Mouse (Mus musculus) heart, embryonic 15.5 days (tissue): Measurements from ENCODE around the gene Il1rl2. TPM values are rescaled to one million over a fixed set of nuclear protein-coding genes. Genes with fewer than 3 reads are reported as not detected.

Experiments
- ATAC-seq: fragments of 200-750 bp; cut with Nextera tagmentation; replicated peaks from 2 replicates; pipeline ENCODE4 v1.8.0; 2017; ENCODE audit warnings: low read depth, moderate TSS enrichment; ENCODE audit not compliant: insufficient number of reproducible peaks, insufficient read depth, low FRiP score
- H3K27ac ChIP-seq: fragments of 300-500 bp; sonication (generic); 2 replicates; pipeline ENCODE4 v1.5.1; 2015; ENCODE audit warnings: mild to moderate bottlenecking, inconsistent platforms
- H3K27me3 ChIP-seq: fragments of 300-500 bp; sonication (generic); 2 replicates; pipeline ENCODE4 v1.6.1; 2015; ENCODE audit warnings: inconsistent platforms
- H3K36me3 ChIP-seq: fragments of 300-500 bp; sonication (generic); 2 replicates; pipeline ENCODE4 v1.6.1; 2015; ENCODE audit warnings: mild to moderate bottlenecking, inconsistent platforms
- H3K4me1 ChIP-seq: fragments of 300-500 bp; sonication (generic); replicated peaks from 2 replicates; pipeline ENCODE4 v1.6.1; 2015; ENCODE audit warnings: inconsistent platforms
- H3K4me2 ChIP-seq: fragments of 300-500 bp; sonication (generic); 2 replicates; pipeline ENCODE4 v1.6.1; 2015; ENCODE audit warnings: inconsistent platforms, mild to moderate bottlenecking, moderate library complexity
- H3K4me3 ChIP-seq: fragments of 300-500 bp; sonication (generic); 2 replicates; pipeline ENCODE4 v1.5.1; 2015; ENCODE audit warnings: mild to moderate bottlenecking, inconsistent platforms
- H3K9ac ChIP-seq: fragments of 300-500 bp; sonication (generic); 2 replicates; pipeline ENCODE4 v1.6.1; 2015; ENCODE audit warnings: mild to moderate bottlenecking, inconsistent platforms
- H3K9me3 ChIP-seq: fragments of 300-500 bp; sonication (generic); replicated peaks from 2 replicates; pipeline ENCODE4 v1.6.1; 2016; ENCODE audit warnings: inconsistent platforms
- WGBS: fragments of 180-500 bp; shearing (Covaris S2); methylation state at CpG from one replicate; pipeline ENCODE4 v1.1.7; 2015; ENCODE audit warnings: mixed read lengths; 5-methylcytosine and 5-hydroxymethylcytosine counted together
- polyA plus RNA-seq: library from polyadenylated mRNA; unstranded; fragments of >200 nt; fragmentation: Nextera tagmentation; extraction: Ambion mirVana; gene quantifications from 2 replicates; pipeline ENCODE4 v1.2.1, GENCODE M21; 2015

The Il1rl2 gene
- polyA plus RNA-seq, 1 experiment from 2014 or later = 4.4 TPM

GRCm38 (mm10) chr1:40324955-40325702, 719 bp downstream of the Il1rl2 start:
- H3K9ac ChIP-seq = peak overlapping the region; percentile 53
- H3K36me3 ChIP-seq = no peaks in the 10 kb centered on the region
- peak overlapping the region; percentile 81 for H3K4me2 ChIP-seq
- H3K27ac ChIP-seq = no peak overlapping the region
- no peaks in the 10 kb centered on the region for H3K9me3 ChIP-seq
- peaks cover 16% of the 10 kb centered on the region for H3K27me3 ChIP-seq
- ATAC-seq = no peak; the same call in 1 of the 2 replicates
- H3K4me1 ChIP-seq = peaks cover 9% of the 10 kb centered on the region
- H3K4me3 ChIP-seq = peak overlapping the region; percentile 49
- 8% methylated on average over 22 of the region's 22 CpGs for WGBS

- WGBS = 5% methylated on average over 29 of the region's 29 CpGs
- no peaks in the 10 kb centered on the region for H3K9me3 ChIP-seq
- H3K27ac ChIP-seq = no peak overlapping the region
- H3K4me3 ChIP-seq = peak overlapping the region; percentile 49
- no peaks in the 10 kb centered on the region for H3K36me3 ChIP-seq
- H3K4me2 ChIP-seq = peak overlapping the region; percentile 81
- peak overlapping the region; percentile 53 for H3K9ac ChIP-seq
- H3K27me3 ChIP-seq = peaks cover 16% of the 10 kb centered on the region
- peaks cover 8% of the 10 kb centered on the region for H3K4me1 ChIP-seq
- no peak for ATAC-seq
Measured at GRCm38 (mm10) chr1:40325711-40326327, 1.4 kb downstream of the Il1rl2 start.

- H3K36me3 ChIP-seq = no peaks in the 10 kb centered on the region
- 77% methylated on average over 3 of the region's 3 CpGs for WGBS
- H3K27me3 ChIP-seq = peaks cover 16% of the 10 kb centered on the region
- ATAC-seq = no peak
- H3K9me3 ChIP-seq = no peaks in the 10 kb centered on the region
- no peak overlapping the region for H3K9ac ChIP-seq
- peaks cover 8% of the 10 kb centered on the region for H3K4me1 ChIP-seq
- no peak overlapping the region for H3K4me3 ChIP-seq
- H3K27ac ChIP-seq = no peak overlapping the region
- H3K4me2 ChIP-seq = no peak overlapping the region
Measured at GRCm38 (mm10) chr1:40327604-40328003, 3.2 kb downstream of the Il1rl2 start.

- H3K9me3 ChIP-seq = no peaks in the 10 kb centered on the region
- H3K36me3 ChIP-seq = no peaks in the 10 kb centered on the region
- no peak overlapping the region for H3K27ac ChIP-seq
- peaks cover 16% of the 10 kb centered on the region for H3K27me3 ChIP-seq
- WGBS = 74% methylated on average over 1 of the region's 1 CpGs
- no peak overlapping the region for H3K4me3 ChIP-seq
- peaks cover 8% of the 10 kb centered on the region for H3K4me1 ChIP-seq
- no peak overlapping the region for H3K4me2 ChIP-seq
- H3K9ac ChIP-seq = no peak overlapping the region
- no peak for ATAC-seq
Measured at GRCm38 (mm10) chr1:40329526-40329925, 5.1 kb downstream of the Il1rl2 start.

GRCm38 (mm10) chr1:40330181-40330580, 5.8 kb downstream of the Il1rl2 start:
- H3K4me1 ChIP-seq = peaks cover 8% of the 10 kb centered on the region
- H3K27me3 ChIP-seq = peaks cover 16% of the 10 kb centered on the region
- H3K4me2 ChIP-seq = no peak overlapping the region
- no peaks in the 10 kb centered on the region for H3K9me3 ChIP-seq
- no peak overlapping the region for H3K27ac ChIP-seq
- no peak overlapping the region for H3K9ac ChIP-seq
- no peak overlapping the region for H3K4me3 ChIP-seq
- WGBS = 82% methylated on average over 8 of the region's 8 CpGs
- no peak for ATAC-seq
- H3K36me3 ChIP-seq = no peaks in the 10 kb centered on the region

- WGBS = 79% methylated on average over 1 of the region's 1 CpGs
- no peak overlapping the region for H3K27ac ChIP-seq
- H3K27me3 ChIP-seq = no peaks in the 10 kb centered on the region
- no peaks in the 10 kb centered on the region for H3K9me3 ChIP-seq
- H3K4me1 ChIP-seq = no peaks in the 10 kb centered on the region
- H3K9ac ChIP-seq = no peak overlapping the region
- no peaks in the 10 kb centered on the region for H3K36me3 ChIP-seq
- H3K4me2 ChIP-seq = no peak overlapping the region
- H3K4me3 ChIP-seq = no peak overlapping the region
- ATAC-seq = no peak
Measured at GRCm38 (mm10) chr1:40339346-40339745, 14.9 kb downstream of the Il1rl2 start.

- Histone ChIP-seq H3K36me3 (no peaks in the 10 kb centered on the region), H3K27ac (no peak overlapping the region), H3K4me2 (no peak overlapping the region), H3K4me1 (no peaks in the 10 kb centered on the region), H3K9me3 (no peaks in the 10 kb centered on the region), H3K27me3 (no peaks in the 10 kb centered on the region), H3K4me3 (no peak overlapping the region), H3K9ac (no peak overlapping the region)
- no peak for ATAC-seq
- 76% methylated on average over 4 of the region's 4 CpGs for WGBS
Measured at GRCm38 (mm10) chr1:40340102-40340501, 15.7 kb downstream of the Il1rl2 start.

- H3K9ac ChIP-seq = no peak overlapping the region
- 66% methylated on average over 4 of the region's 4 CpGs for WGBS
- H3K9me3 ChIP-seq = no peaks in the 10 kb centered on the region
- H3K27ac ChIP-seq = no peak overlapping the region
- H3K4me1 ChIP-seq = peaks cover 8% of the 10 kb centered on the region
- ATAC-seq = no peak
- no peak overlapping the region for H3K4me3 ChIP-seq
- H3K27me3 ChIP-seq = no peaks in the 10 kb centered on the region
- no peaks in the 10 kb centered on the region for H3K36me3 ChIP-seq
- no peak overlapping the region for H3K4me2 ChIP-seq
Measured at GRCm38 (mm10) chr1:40352158-40352903, 27.9 kb downstream of the Il1rl2 start.

- H3K36me3 ChIP-seq = no peaks in the 10 kb centered on the region
- no peak for ATAC-seq
- no peak overlapping the region for H3K4me3 ChIP-seq
- WGBS = 66% methylated on average over 2 of the region's 2 CpGs
- H3K9me3 ChIP-seq = no peaks in the 10 kb centered on the region
- H3K27ac ChIP-seq = no peak overlapping the region
- H3K4me1 ChIP-seq = peaks cover 8% of the 10 kb centered on the region
- H3K27me3 ChIP-seq = no peaks in the 10 kb centered on the region
- H3K9ac ChIP-seq = no peak overlapping the region
- H3K4me2 ChIP-seq = no peak overlapping the region
Measured at GRCm38 (mm10) chr1:40352904-40353286, 28.5 kb downstream of the Il1rl2 start.

- H3K27ac ChIP-seq = no peak overlapping the region
- 85% methylated on average over 3 of the region's 3 CpGs for WGBS
- H3K27me3 ChIP-seq = no peaks in the 10 kb centered on the region
- no peak overlapping the region for H3K4me2 ChIP-seq
- H3K4me1 ChIP-seq = peaks cover 22% of the 10 kb centered on the region
- no peak overlapping the region for H3K4me3 ChIP-seq
- no peak for ATAC-seq
- no peaks in the 10 kb centered on the region for H3K36me3 ChIP-seq
- no peak overlapping the region for H3K9ac ChIP-seq
- H3K9me3 ChIP-seq = no peaks in the 10 kb centered on the region
Measured at GRCm38 (mm10) chr1:40354665-40355064, 30.3 kb downstream of the Il1rl2 start.

- Histone ChIP-seq H3K4me3 (no peak overlapping the region), H3K27ac (no peak overlapping the region), H3K4me2 (no peak overlapping the region), H3K9ac (no peak overlapping the region), H3K9me3 (no peaks in the 10 kb centered on the region), H3K4me1 (peaks cover 22% of the 10 kb centered on the region), H3K36me3 (no peaks in the 10 kb centered on the region), H3K27me3 (no peaks in the 10 kb centered on the region)
- ATAC-seq = no peak
- WGBS = 76% methylated on average over 4 of the region's 4 CpGs
Measured at GRCm38 (mm10) chr1:40355431-40355843, 31.0 kb downstream of the Il1rl2 start.
